Mouse (Mus musculus) MEL (cell line): Measurements from ENCODE around the gene Olfml3. TPM values are rescaled to one million over a fixed set of nuclear protein-coding genes. Genes with fewer than 3 reads are reported as not detected.

Source experiments
- DNase-seq: peaks from one replicate; pipeline ENCODE4 v3.0.0; 2011; ENCODE audit warnings: low read depth, low spot score
- H3K27ac ChIP-seq: 2 replicates; pipeline ENCODE4 v1.5.1; 2012; ENCODE audit warnings: low read depth, mild to moderate bottlenecking, control low read depth, low read length, moderate library complexity; ENCODE audit not compliant: control insufficient read depth
- H3K27me3 ChIP-seq, 2 experiments: fragments of 150-350 bp in 1 of 2; sonication (generic) in 1 of 2; 2 replicates each; pipeline ENCODE4 v1.6.1; 2012; ENCODE audit warnings: low read length in 2 of 2, mild to moderate bottlenecking in 2 of 2, improper control_type of control experiment in 1 of 2, moderate library complexity in 1 of 2; ENCODE audit not compliant: insufficient read depth in 2 of 2, control insufficient read depth in 1 of 2
- H3K36me3 ChIP-seq, 2 experiments: 2 replicates each; pipeline ENCODE4 v1.6.1; 2012 to 2014; ENCODE audit warnings: low read length in 2 of 2, improper control_type of control experiment in 1 of 2, inconsistent platforms in 1 of 2, mild to moderate bottlenecking in 1 of 2; ENCODE audit not compliant: insufficient read depth in 2 of 2, control insufficient read depth in 1 of 2
- H3K4me1 ChIP-seq, 2 experiments: fragments of 150-350 bp in 1 of 2; sonication (generic) in 1 of 2; 2 replicates each; pipeline ENCODE4 v1.6.1; 2012; ENCODE audit warnings: low read length in 2 of 2, improper control_type of control experiment in 1 of 2, mild to moderate bottlenecking in 1 of 2; ENCODE audit not compliant: insufficient read depth in 2 of 2, control insufficient read depth in 1 of 2
- H3K4me3 ChIP-seq, 2 experiments: fragments of 150-350 bp in 1 of 2; sonication (generic) in 1 of 2; 2 replicates each; pipeline ENCODE4 v1.5.1; 2012; ENCODE audit warnings: low read depth in 2 of 2, low read length in 2 of 2, mild to moderate bottlenecking in 2 of 2, moderate library complexity in 2 of 2, control low read depth in 1 of 2, improper control_type of control experiment in 1 of 2; ENCODE audit not compliant: control insufficient read depth in 1 of 2, insufficient read depth in 1 of 2
- H3K79me2 ChIP-seq: 2 replicates; pipeline ENCODE4 v1.6.1; 2012; ENCODE audit warnings: mild to moderate bottlenecking, low read length, moderate library complexity; ENCODE audit not compliant: control insufficient read depth, poor library complexity, insufficient read depth
- H3K9ac ChIP-seq: 2 replicates; pipeline ENCODE4 v1.6.1; 2012; ENCODE audit warnings: low read depth, mild to moderate bottlenecking, control low read depth, low read length, moderate library complexity; ENCODE audit not compliant: control insufficient read depth, poor library complexity, severe bottlenecking
- H3K9me3 ChIP-seq: fragments of 150-350 bp; sonication (generic); replicated peaks from 2 replicates; pipeline ENCODE4 v1.6.1; 2012; ENCODE audit warnings: mild to moderate bottlenecking, low read length, improper control_type of control experiment, moderate library complexity; ENCODE audit not compliant: insufficient read depth
- BHLHE40 ChIP-seq: IDR thresholded peaks from 2 replicates; pipeline ENCODE4 v1.6.1; 2012; ENCODE audit warnings: low read depth, mild to moderate bottlenecking, inconsistent platforms, low read length, improper control_type of control experiment, borderline replicate concordance
- ELF1 ChIP-seq: IDR thresholded peaks from 2 replicates; pipeline ENCODE4 v1.6.1; 2014; ENCODE audit warnings: low read depth, mild to moderate bottlenecking, inconsistent platforms, low read length, improper control_type of control experiment, moderate library complexity
- ETS1 ChIP-seq: IDR thresholded peaks from 2 replicates; pipeline ENCODE4 v1.6.1; 2012; ENCODE audit warnings: low read depth, mild to moderate bottlenecking, inconsistent platforms, low read length, improper control_type of control experiment, moderate library complexity
- GATA1 ChIP-seq: IDR thresholded peaks from 2 replicates; pipeline ENCODE4 v1.6.1; 2011; ENCODE audit warnings: low read depth, low read length, improper control_type of control experiment
- MAFK ChIP-seq: IDR thresholded peaks from 2 replicates; pipeline ENCODE4 v1.6.1; 2011; ENCODE audit warnings: low read depth, mild to moderate bottlenecking, low read length, improper control_type of control experiment, borderline replicate concordance
- MAX ChIP-seq: IDR thresholded peaks from 2 replicates; pipeline ENCODE4 v1.6.1; 2011; ENCODE audit warnings: low read length, improper control_type of control experiment
- MAZ ChIP-seq: IDR thresholded peaks from 2 replicates; pipeline ENCODE4 v1.6.1; 2012; ENCODE audit warnings: low read depth, mild to moderate bottlenecking, inconsistent platforms, low read length, improper control_type of control experiment
- NRF1 ChIP-seq: IDR thresholded peaks from 2 replicates; pipeline ENCODE4 v1.6.1; 2014; ENCODE audit warnings: low read depth, mild to moderate bottlenecking, inconsistent platforms, low read length, improper control_type of control experiment, moderate library complexity; ENCODE audit not compliant: poor library complexity, insufficient read depth, severe bottlenecking
- RAD21 ChIP-seq: IDR thresholded peaks from 2 replicates; pipeline ENCODE4 v1.6.1; 2011; ENCODE audit warnings: mild to moderate bottlenecking, low read depth, low read length, improper control_type of control experiment
- RCOR1 ChIP-seq: IDR thresholded peaks from 2 replicates; pipeline ENCODE4 v1.6.1; 2012; ENCODE audit warnings: low read depth, mild to moderate bottlenecking, inconsistent platforms, low read length, improper control_type of control experiment
- SMC3 ChIP-seq: IDR thresholded peaks from 2 replicates; pipeline ENCODE4 v1.6.1; 2011; ENCODE audit warnings: low read depth, low read length, improper control_type of control experiment
- USF1 ChIP-seq: IDR thresholded peaks from 2 replicates; pipeline ENCODE4 v1.6.1; 2014; ENCODE audit warnings: low read depth, mild to moderate bottlenecking, inconsistent platforms, low read length, improper control_type of control experiment, moderate library complexity
- USF2 ChIP-seq, 2 experiments: IDR thresholded peaks; 2 replicates each; pipeline ENCODE4 v1.6.1; 2011 to 2012; ENCODE audit warnings: improper control_type of control experiment in 2 of 2, low read length in 2 of 2, borderline replicate concordance in 1 of 2, inconsistent platforms in 1 of 2, low read depth in 1 of 2, mild to moderate bottlenecking in 1 of 2; ENCODE audit not compliant: insufficient read depth in 1 of 2
- ZKSCAN1 ChIP-seq: IDR thresholded peaks from 2 replicates; pipeline ENCODE4 v1.6.1; 2012; ENCODE audit warnings: low read depth, mild to moderate bottlenecking, inconsistent platforms, low read length, improper control_type of control experiment, moderate library complexity
- ZNF384 ChIP-seq: IDR thresholded peaks from 2 replicates; pipeline ENCODE4 v1.6.1; 2012; ENCODE audit warnings: low read depth, mild to moderate bottlenecking, inconsistent platforms, low read length, improper control_type of control experiment
- polyA plus RNA-seq, 2 experiments: library from polyadenylated mRNA; stranded (reverse) in 1 of 2; unstranded in 1 of 2; fragments of >175 nt in 1 of 2; fragments of >200 nt in 1 of 2; gene quantifications; 2 replicates each; pipeline versions ENCODE4 v1.2.1 to v1.2.4; 2012; ENCODE audit warnings: low replicate concordance in 2 of 2, low read depth in 1 of 2; ENCODE audit not compliant: insufficient read length in 2 of 2, insufficient read depth in 1 of 2, missing spikeins in 1 of 2
- total RNA-seq: library from RNA; depleted of rRNA; stranded (reverse); fragments of 300-350 nt; gene quantifications from 2 replicates; pipeline ENCODE4 v1.2.3, GENCODE M21; 2012

The Olfml3 gene
- total and polyA plus RNA-seq, 3 experiments, result 0.08 to 0.18 TPM; not detected in 1

DNA sequence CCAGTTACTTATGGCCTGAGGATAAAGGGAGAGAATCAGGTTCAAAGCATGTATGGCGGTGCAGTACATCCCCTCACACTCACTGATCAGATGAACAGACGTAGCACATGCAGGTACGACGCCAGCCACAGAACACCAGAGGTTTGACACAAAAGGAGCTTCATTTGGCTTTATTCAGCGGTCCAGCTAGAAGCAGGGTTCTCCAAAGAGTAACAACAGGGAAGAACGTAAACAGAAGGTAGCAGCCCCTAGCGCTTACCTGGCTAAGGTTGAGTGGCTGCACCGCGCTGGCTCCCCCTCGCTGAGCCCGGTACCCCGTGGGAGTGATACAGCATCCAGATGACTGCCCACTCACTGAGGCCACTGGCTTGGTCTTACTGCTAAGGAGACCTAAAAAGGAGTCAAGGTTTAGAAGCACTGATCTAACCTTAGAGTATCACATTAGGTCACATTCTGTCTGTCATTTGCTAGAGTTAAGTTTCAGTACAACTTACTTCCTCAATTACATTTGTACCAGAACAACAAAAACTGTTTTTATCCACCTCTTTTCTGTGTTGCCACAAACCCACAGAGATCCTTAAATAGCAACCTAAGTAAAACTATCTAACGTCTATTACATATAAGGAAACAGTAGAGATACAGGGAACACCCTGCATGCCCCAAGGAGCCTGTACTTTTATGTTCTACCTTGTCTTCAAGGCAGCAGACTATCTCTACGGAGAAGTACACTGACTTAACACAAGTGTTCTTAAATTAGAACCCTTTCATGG is 7.4 kb upstream of the Olfml3 start (continued):
- no peak for TF ChIP-seq ZNF384
- TF ChIP-seq GATA1, result no peak
- TF ChIP-seq SMC3, result no peak

DNA sequence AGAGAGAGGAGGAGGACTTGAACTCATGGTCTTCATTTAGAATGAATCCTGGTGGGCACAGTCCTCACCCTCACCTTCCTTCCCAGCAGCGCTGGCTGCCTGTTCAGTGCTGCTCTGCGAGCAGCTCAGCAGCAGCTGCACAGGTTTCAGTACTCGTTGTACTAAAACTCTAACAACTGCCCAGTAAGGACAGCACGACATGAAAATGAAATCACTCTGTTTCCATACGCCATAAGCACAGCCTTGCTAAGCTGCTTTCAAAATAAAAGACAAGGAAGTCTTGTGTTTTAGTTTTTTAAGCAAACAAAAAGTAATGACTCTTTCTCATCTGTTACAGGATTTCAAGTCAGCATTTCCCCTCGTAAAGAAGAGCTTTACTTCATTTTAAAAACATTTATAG is 5.4 kb upstream of the Olfml3 start:
- H3K27ac ChIP-seq, result no peak overlapping the region
- TF ChIP-seq RAD21 (no peak), MAFK (no peak), MAX (no peak), ZKSCAN1 (no peak)
- TF ChIP-seq, all 39 proteins: peak for 0
- Histone ChIP-seq H3K4me1 (peaks cover 3 to 8% of the 10 kb centered on the region in 2 experiments; a peak in 3 of 4 replicates), H3K27me3 (no peaks in the 10 kb centered on the region), H3K36me3 (peaks cover 10 to 15% of the 10 kb centered on the region in 2 experiments), H3K79me2 (no peaks in the 10 kb centered on the region), H3K4me3 (no peak overlapping the region), H3K9ac (no peak overlapping the region), H3K9me3 (no peaks in the 10 kb centered on the region)
- DNase-seq, result no peak

DNA sequence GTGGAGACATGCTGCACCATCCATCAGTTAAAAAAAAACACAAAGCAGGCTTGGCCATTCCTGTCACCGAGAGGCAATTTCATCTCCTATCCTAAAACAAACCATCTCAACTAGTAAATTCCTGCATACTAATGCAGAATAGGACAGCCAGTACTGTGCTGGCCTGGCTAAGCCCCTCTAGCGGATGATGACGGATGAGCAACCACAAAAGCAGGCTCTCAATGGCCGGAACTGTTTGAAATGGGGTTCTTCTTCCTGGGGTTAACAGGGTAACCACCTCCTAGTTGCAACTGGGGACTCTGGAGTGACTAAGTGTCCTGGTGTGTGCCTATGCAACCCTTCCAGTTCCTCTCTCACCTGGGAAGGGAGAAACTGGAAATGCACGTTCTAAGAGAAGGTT is 2.5 kb upstream of the Olfml3 start:
- Histone ChIP-seq H3K36me3 (peaks cover 0 to 8% of the 10 kb centered on the region in 2 experiments; a peak in 3 of 4 replicates), H3K4me3 (no peak overlapping the region), H3K27ac (no peak overlapping the region), H3K27me3 (no peaks in the 10 kb centered on the region), H3K79me2 (no peaks in the 10 kb centered on the region), H3K9ac (no peak overlapping the region), H3K4me1 (no peaks in the 10 kb centered on the region; a peak in 1 of 4 replicates), H3K9me3 (no peaks in the 10 kb centered on the region)
- TF ChIP-seq BHLHE40 (no peak), USF2 (IDR thresholded peaks at IDR 0.05; ENCODE audit: borderline replicate concordance in 1 of 2, insufficient read depth in 1 of 2, low read depth in 1 of 2, low read length in 2 of 2) (no peak), MAZ (no peak), ZNF384 (no peak), ETS1 (no peak), RAD21 (no peak), ELF1 (no peak), USF1 (no peak), NRF1 (no peak), RCOR1 (no peak)
- DNase-seq, result no peak
